Mouse (Mus musculus): ENCODE data around the gene Rnf128.
"Not testable (repeated sequence)": the region's sequence is repeated elsewhere in the genome, so short reads cannot be mapped to it uniquely, and the experiment has no call there.

Rnf128 gene

GRCm38 (mm10) chrX:139562925-139563461 is at the start of gene Rnf128:
TSS of gene Rnf128 (plus strand) at chrX:139563316.
- DNase-seq (ENCODE audit: inconsistent age in 2 of 2, low spot score in 1 of 2) = no peak

GRCm38 (mm10) chrX:139516156-139516555 is 47.0 kb upstream of the Rnf128 start:
- no peak for DNase-seq (ENCODE audit: inconsistent age in 2 of 2, low spot score in 1 of 2)

DNA sequence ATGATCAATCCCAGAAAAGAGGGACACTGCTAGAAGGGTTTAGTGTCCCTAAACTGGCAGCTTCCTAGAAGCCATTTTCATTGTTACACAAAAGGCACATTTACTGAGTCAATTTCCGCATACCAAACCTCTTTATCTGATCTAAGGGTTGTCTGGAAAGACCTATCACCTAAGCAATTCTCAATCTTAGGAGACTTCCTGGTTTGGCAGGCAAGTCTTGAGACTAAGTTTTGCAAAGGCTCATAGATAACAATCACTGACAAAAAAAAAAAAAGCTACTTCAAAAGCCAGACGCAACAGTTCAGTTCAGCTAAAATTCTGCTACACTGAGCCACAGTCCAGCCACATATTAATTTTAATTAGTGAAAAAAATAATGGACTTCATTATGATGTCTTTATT is 43.9 kb upstream of the Rnf128 start:
- no peak for DNase-seq (ENCODE audit: inconsistent age in 2 of 2, low spot score in 1 of 2)

- no peak for DNase-seq (ENCODE audit: inconsistent age in 2 of 2, low spot score in 1 of 2)
Observed at GRCm38 (mm10) chrX:139524303-139525091, 38.6 kb upstream of the Rnf128 start.

GRCm38 (mm10) chrX:139525724-139526123 is 37.4 kb upstream of the Rnf128 start:
- no peak for DNase-seq (ENCODE audit: inconsistent age in 2 of 2, low spot score in 1 of 2)

GRCm38 (mm10) chrX:139526984-139527383 is 36.1 kb upstream of the Rnf128 start:
- no peak for DNase-seq (ENCODE audit: inconsistent age in 2 of 2, low spot score in 1 of 2)

- DNase-seq (ENCODE audit: inconsistent age in 2 of 2, low spot score in 1 of 2) = no peak
Observed at GRCm38 (mm10) chrX:139529678-139530077, 33.4 kb upstream of the Rnf128 start.

DNA sequence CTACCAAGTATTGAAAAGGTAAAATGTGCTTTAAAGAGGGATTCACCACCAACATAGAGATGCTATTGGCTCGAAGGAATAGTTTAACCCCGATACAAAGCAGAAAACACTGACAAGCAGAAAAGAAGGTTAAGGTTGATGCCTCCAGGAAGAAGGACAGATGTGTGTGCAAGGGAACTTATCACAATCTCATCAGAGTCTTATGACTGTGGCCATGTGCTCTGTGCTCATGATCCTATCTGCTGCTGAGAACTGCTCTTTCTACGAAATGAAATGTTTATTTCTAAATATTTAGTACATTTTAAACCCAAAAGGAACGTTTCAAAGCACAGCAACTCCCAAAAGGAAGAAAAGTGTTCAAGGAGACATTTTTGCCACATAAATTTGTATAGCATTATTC is 30.8 kb upstream of the Rnf128 start:
- no peak for DNase-seq (ENCODE audit: inconsistent age in 2 of 2, low spot score in 1 of 2)

GRCm38 (mm10) chrX:139537641-139538397 is 25.3 kb upstream of the Rnf128 start:
- DNase-seq (ENCODE audit: inconsistent age in 2 of 2, low spot score in 1 of 2) = no peak

GRCm38 (mm10) chrX:139543726-139544125 is 19.4 kb upstream of the Rnf128 start:
- peak in 1 of 2 experiments; percentile 28 for DNase-seq (ENCODE audit: inconsistent age in 2 of 2, low spot score in 1 of 2)

GRCm38 (mm10) chrX:139550456-139550855 is 12.7 kb upstream of the Rnf128 start:
- no peak for DNase-seq (ENCODE audit: inconsistent age in 2 of 2, low spot score in 1 of 2)

DNA sequence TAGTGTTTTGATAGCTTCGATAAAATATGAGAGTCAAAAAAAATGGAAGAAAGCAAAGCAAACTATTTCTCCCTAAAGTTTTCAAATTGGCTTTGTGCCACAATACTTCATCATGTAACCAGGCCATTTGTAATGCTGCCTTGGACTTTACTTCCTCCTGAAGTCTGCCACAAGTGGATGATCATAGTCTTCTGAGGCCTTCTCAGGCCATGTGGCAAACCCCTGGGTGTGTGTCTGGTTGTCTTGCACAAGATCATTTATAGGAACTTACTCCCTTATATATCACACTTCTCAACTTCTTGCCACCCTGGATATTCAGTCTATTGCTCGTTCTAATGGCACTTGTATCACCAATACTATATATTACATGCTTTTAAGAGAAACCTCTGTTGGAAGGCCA is 11.0 kb upstream of the Rnf128 start:
- no peak for DNase-seq (ENCODE audit: inconsistent age in 2 of 2, low spot score in 1 of 2)

GRCm38 (mm10) chrX:139562255-139562924 is 726 bp upstream of the Rnf128 start:
- DNase-seq (ENCODE audit: inconsistent age in 2 of 2, low spot score in 1 of 2) = no peak

GRCm38 (mm10) chrX:139570054-139570453 is 6.9 kb downstream of the Rnf128 start:
- DNase-seq (ENCODE audit: inconsistent age in 2 of 2, low spot score in 1 of 2) = no peak

DNA sequence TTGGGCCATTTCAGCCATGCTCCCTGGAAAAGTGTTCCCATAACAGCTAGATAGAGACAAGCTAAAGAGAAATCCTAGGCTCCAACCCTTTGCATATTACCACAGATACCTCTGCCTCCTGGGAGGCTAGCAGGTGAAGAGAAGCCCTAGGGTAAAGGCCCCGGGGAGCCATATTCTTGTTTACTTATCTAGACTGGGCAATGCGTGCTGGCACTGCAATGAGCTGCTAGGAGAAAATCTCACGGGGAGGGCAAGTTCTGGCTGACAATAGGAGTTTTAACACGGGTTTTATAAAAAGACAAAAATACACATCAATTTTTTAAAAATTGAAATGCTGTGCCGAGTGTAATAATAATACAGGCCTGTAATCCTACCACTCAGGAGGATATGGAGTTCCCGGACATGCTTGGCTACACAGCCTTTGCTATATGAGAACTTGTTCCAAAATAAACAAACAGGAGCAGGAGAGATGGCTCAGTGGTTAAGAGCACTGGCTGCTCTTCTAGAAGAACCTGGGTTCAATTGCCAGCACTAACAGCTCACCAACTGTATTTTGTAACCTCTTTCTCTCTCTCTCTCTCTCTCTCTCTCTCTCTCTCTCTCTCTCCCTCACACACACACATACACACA is 15.6 kb downstream of the Rnf128 start:
- DNase-seq (ENCODE audit: inconsistent age in 2 of 2, low spot score in 1 of 2) = no peak

DNA sequence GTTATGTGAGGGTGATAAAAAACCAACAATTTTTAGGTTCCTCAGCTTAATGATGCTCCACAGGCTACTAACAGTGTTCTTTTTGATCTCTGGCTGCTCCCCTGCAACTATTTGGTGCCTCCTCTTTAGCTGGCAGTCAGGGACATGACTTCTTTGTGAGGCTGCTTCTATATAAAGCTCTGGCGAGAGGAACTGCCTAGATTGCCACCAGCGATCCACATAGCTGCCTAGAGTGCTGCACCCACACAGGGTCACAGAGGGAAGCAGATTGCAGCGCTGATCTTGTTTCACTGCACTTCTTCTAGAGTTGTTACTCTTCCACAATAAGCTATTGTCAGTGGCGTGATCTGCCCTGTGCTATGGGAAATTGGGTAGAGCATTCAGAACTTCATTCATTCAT is 20.5 kb downstream of the Rnf128 start:
- DNase-seq (ENCODE audit: inconsistent age in 2 of 2, low spot score in 1 of 2) = no peak

GRCm38 (mm10) chrX:139586676-139587075 is 23.6 kb downstream of the Rnf128 start:
- not testable (repeated sequence) for DNase-seq (ENCODE audit: inconsistent age in 2 of 2, low spot score in 1 of 2)

DNA sequence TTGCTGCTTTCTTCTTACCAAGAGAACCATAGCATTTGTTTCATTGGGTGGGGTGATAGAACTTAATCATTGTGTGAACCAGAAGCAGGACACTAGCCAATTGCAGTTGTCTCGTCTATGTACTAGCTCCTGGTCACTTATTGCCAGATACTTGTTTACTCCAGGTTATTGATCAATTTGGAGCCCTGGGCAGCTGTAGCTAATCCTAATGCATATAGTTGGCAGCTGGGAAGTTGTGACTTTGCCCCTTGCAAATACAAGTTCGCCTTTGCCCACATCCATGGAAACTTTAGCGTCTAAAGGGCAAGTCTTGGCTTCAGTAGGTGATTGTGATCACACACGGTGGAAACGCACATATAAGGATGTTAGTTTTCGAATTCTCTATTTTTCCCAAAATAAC is 33.3 kb downstream of the Rnf128 start:
- no peak for DNase-seq (ENCODE audit: inconsistent age in 2 of 2, low spot score in 1 of 2)

DNA sequence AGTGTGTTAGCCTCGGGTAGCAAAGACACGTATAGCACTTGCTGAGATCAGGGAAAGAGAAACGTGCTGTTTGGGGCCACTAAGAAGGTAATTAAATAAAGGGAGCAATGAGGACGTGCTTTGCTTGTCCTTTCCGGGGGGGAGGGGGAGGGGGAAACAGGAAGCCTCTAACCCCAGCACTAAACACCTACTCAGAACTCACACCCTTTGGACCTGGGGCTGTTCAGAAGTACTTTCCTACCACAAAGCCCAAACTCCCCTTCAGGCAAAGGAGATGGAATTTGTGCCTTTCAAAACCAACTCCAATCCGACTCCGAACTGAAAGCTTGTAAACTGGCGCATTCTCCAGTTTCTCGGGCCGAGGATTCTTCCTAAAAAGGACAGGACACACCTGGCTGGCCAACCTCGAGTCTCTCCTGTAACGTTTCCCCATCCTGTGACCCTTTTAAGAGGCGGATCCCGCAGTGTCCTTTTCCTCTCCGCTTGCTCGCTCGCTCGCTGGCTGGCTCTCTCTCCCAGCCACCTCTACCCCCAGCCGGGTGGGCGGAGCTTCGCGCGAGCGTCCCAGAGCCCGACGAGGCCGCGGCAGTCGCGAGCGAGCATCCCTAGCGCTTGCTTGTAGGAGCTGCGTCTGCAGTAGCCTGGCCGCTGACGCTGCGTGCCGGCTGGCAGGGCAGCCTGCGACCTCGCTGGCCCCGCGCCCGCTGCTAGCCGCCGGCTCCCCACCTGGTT is 47.1 kb downstream of the Rnf128 start:
- peak; percentile 92 to 96 for DNase-seq (ENCODE audit: inconsistent age in 2 of 2, low spot score in 1 of 2)

- no peak for DNase-seq (ENCODE audit: inconsistent age in 2 of 2, low spot score in 1 of 2)
Observed at GRCm38 (mm10) chrX:139610765-139611300, 47.7 kb downstream of the Rnf128 start.

Measured in adrenal gland, adult (tissue).